Mouse (Mus musculus) embryo, embryonic 11 days (tissue): ENCODE results near the gene Grid2ip.

Source experiments
- DNase-seq: peaks from one replicate; pipeline ENCODE4 v3.0.0-alpha.2; 2015

The Grid2ip gene

GRCm38 (mm10) chr5:143363678-143364615 is 6.8 kb downstream of the Grid2ip start:
- peak; percentile 85 for DNase-seq

GRCm38 (mm10) chr5:143367931-143368330 is 10.8 kb downstream of the Grid2ip start:
- DNase-seq = no peak

- DNase-seq = peak; percentile 33
These were observed 12.6 kb downstream of the Grid2ip start for GRCm38 (mm10) chr5:143369611-143370255.

- DNase-seq = no peak
These were observed 13.4 kb downstream of the Grid2ip start for GRCm38 (mm10) chr5:143370416-143371145.

GRCm38 (mm10) chr5:143371146-143371510 is 14.0 kb downstream of the Grid2ip start:
- no peak for DNase-seq

GRCm38 (mm10) chr5:143372818-143373217 is 15.7 kb downstream of the Grid2ip start:
- peak; percentile 60 for DNase-seq

GRCm38 (mm10) chr5:143375242-143375641 is 18.1 kb downstream of the Grid2ip start:
- DNase-seq = peak; percentile 65

- DNase-seq = no peak
These were observed 19.0 kb downstream of the Grid2ip start for GRCm38 (mm10) chr5:143376156-143376555.

- peak; percentile 60 for DNase-seq
These were observed 29.9 kb downstream of the Grid2ip start for GRCm38 (mm10) chr5:143386797-143387621.

- DNase-seq = no peak
These were observed 37.0 kb downstream of the Grid2ip start for GRCm38 (mm10) chr5:143394184-143394583.

GRCm38 (mm10) chr5:143394966-143395365 is 37.8 kb downstream of the Grid2ip start:
- DNase-seq = peak; percentile 43

GRCm38 (mm10) chr5:143395649-143396048 is 38.5 kb downstream of the Grid2ip start:
- DNase-seq = peak; percentile 33

- no peak for DNase-seq
These were observed 43.4 kb downstream of the Grid2ip start for GRCm38 (mm10) chr5:143400501-143400900.

GRCm38 (mm10) chr5:143401556-143401955 is 44.4 kb downstream of the Grid2ip start:
- no peak for DNase-seq

GRCm38 (mm10) chr5:143403221-143404147 is 46.3 kb downstream of the Grid2ip start, which contains the start of gene Kdelr2:
TSS of gene Kdelr2 (plus strand) at chr5:143403838.
- peak; percentile 97 for DNase-seq

- DNase-seq = peak; percentile 30
These were observed 47.2 kb downstream of the Grid2ip start for GRCm38 (mm10) chr5:143404148-143404930.

GRCm38 (mm10) chr5:143405200-143405599 is 48.1 kb downstream of the Grid2ip start:
- DNase-seq = no peak

- no peak for DNase-seq
These were observed 49.4 kb downstream of the Grid2ip start for GRCm38 (mm10) chr5:143406548-143406947.

- DNase-seq = no peak
These were observed 52.1 kb downstream of the Grid2ip start for GRCm38 (mm10) chr5:143409239-143409638.

GRCm38 (mm10) chr5:143410841-143411395 is 53.8 kb downstream of the Grid2ip start:
- no peak for DNase-seq
